Mouse (Mus musculus): ENCODE measurements around the gene Pycr1. TPM values are rescaled to one million over a fixed set of nuclear protein-coding genes. Genes with fewer than 3 reads are reported as not detected.

Pycr1 gene
- polyA plus RNA-seq, 2 experiments: 4.0 to 4.8 TPM

DNA sequence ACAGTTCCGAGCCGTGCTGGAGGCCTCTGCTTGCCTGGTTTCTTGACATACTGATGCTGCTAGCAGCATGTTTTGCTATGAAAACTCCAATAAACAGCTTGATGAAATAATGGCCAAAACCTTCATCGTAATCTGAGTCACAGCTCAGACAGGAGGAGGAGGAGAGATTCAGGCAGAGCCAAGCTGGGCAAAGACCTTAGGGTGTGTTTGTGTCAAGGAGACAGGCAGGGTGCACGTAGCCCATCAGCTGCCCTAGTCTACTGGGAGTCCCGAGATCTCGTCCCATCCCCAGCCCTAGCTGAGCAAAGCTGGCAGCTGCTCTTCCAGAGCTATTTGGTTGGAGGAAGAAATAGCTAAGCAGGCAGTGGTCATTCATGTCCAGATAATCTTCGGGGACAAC is 37.9 kb downstream of the Pycr1 start:
- Histone ChIP-seq H3K9me3 (ENCODE audit: control insufficient read depth, low read length) (no peaks in the 10 kb centered on the region), H3K9ac (replicated peaks) (no peak overlapping the region), H3K4me1 (replicated peaks; ENCODE audit: control insufficient read depth in 2 of 2, insufficient read depth in 2 of 2, low read length in 1 of 2) (peaks cover 8 to 24% of the 10 kb centered on the region in 2 experiments), H3K4me3 (ENCODE audit: insufficient read depth in 1 of 2, low read depth in 2 of 2, low read length in 2 of 2) (no peak overlapping the region), H3K27me3 (ENCODE audit: control insufficient read depth, insufficient read depth, low read length) (peaks cover 4% of the 10 kb centered on the region; the same call in 1 of the 2 replicates), H3K36me3 (replicated peaks; ENCODE audit: control insufficient read depth, insufficient read depth, low read depth) (peaks cover 31% of the 10 kb centered on the region), H3K4me2 (ENCODE audit: low read depth) (no peak overlapping the region), H3K27ac (no peak overlapping the region)
- DNase-seq (ENCODE audit: low read depth in 3 of 3, low spot score in 3 of 3) (no peak), ATAC-seq (ENCODE audit: insufficient read depth) (no peak)
- WGBS (ENCODE audit: insufficient replicate concordance): 81% methylated on average over 7 of the region's 7 CpGs
- TF ChIP-seq CTCF (IDR thresholded peaks at IDR 0.05; ENCODE audit: low read depth) (no peak), EP300 (IDR thresholded peaks at IDR 0.05; ENCODE audit: low read depth) (no peak)

DNA sequence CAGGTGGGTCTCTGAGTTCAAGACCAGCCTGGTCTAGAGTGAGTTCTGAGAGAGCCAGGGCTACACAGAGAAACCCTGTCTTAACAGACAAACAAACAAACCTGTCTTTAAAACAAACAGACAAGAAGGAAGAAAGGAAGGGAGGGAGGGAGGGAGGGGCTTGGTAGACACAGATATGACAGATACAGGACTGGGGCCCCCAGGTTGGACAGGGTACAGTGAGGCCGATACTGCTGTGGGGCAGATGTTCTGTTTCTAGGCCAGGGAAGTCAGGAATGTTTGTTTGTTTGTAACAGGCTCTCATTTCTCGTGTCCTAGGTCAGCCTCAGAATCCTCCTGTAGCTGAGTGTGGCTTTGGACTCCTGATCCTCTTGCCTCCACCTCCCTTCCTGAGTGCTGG is 40.0 kb downstream of the Pycr1 start:
- TF ChIP-seq CTCF (IDR thresholded peaks at IDR 0.05; ENCODE audit: low read depth) (no peak), EP300 (IDR thresholded peaks at IDR 0.05; ENCODE audit: low read depth) (no peak)
- DNase-seq (ENCODE audit: low read depth in 3 of 3, low spot score in 3 of 3) (no peak), ATAC-seq (ENCODE audit: insufficient read depth) (peak; percentile 64)
- Histone ChIP-seq H3K4me3 (ENCODE audit: insufficient read depth in 1 of 2, low read depth in 2 of 2, low read length in 2 of 2) (no peak overlapping the region), H3K4me2 (ENCODE audit: low read depth) (peak overlapping the region; percentile 58), H3K9ac (replicated peaks) (peak overlapping the region; percentile 48; the same call in 1 of the 2 replicates), H3K36me3 (replicated peaks; ENCODE audit: control insufficient read depth, insufficient read depth, low read depth) (peaks cover 30% of the 10 kb centered on the region), H3K4me1 (replicated peaks; ENCODE audit: control insufficient read depth in 2 of 2, insufficient read depth in 2 of 2, low read length in 1 of 2) (peaks cover 16 to 33% of the 10 kb centered on the region in 2 experiments), H3K9me3 (ENCODE audit: control insufficient read depth, low read length) (no peaks in the 10 kb centered on the region), H3K27ac (no peak overlapping the region), H3K27me3 (ENCODE audit: control insufficient read depth, insufficient read depth, low read length) (peaks cover 3% of the 10 kb centered on the region; the same call in 1 of the 2 replicates)
- 28% methylated on average over 2 of the region's 2 CpGs for WGBS (ENCODE audit: insufficient replicate concordance)

DNA sequence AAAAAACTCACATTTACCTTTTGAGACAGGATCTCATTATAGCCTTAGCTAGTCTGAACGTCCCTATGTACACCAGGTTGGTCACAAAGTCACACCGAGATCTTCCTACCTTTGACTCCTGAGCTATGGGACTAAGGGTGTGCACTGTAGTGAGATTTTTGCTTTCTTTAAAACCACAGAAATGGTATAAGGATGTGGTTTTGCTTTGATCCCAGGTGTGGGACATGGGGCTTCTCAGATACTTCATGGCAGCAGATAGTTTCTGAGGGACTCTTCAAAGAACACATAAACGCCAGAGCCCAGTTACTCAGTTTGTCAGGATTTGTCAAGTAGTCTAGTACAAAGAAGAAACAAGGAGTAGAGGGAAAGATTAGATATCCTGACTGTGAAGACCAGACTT is 42.9 kb downstream of the Pycr1 start:
- ATAC-seq (ENCODE audit: insufficient read depth) (no peak), DNase-seq (ENCODE audit: low read depth in 3 of 3, low spot score in 3 of 3) (no peak)
- WGBS (ENCODE audit: insufficient replicate concordance): 75% methylated on average over 3 of the region's 3 CpGs
- no peak overlapping the region for H3K4me3 ChIP-seq (ENCODE audit: insufficient read depth in 1 of 2, low read depth in 2 of 2, low read length in 2 of 2)
- H3K9ac ChIP-seq (replicated peaks): no peak overlapping the region
- no peak overlapping the region for H3K27ac ChIP-seq
- TF ChIP-seq CTCF (IDR thresholded peaks at IDR 0.05; ENCODE audit: low read depth): no peak
- no peak for TF ChIP-seq EP300 (IDR thresholded peaks at IDR 0.05; ENCODE audit: low read depth)
- 0 out of 2 replicates have a peak overlapping the region, but pooled peaks have one; percentile 5 for H3K4me2 ChIP-seq (ENCODE audit: low read depth)
- peaks cover 46% of the 10 kb centered on the region for H3K36me3 ChIP-seq (replicated peaks; ENCODE audit: control insufficient read depth, insufficient read depth, low read depth)
- H3K27me3 ChIP-seq (ENCODE audit: control insufficient read depth, insufficient read depth, low read length): no peaks in the 10 kb centered on the region
- H3K4me1 ChIP-seq (replicated peaks; ENCODE audit: control insufficient read depth in 2 of 2, insufficient read depth in 2 of 2, low read length in 1 of 2): peaks cover 24 to 41% of the 10 kb centered on the region in 2 experiments
- H3K9me3 ChIP-seq (ENCODE audit: control insufficient read depth, low read length): no peaks in the 10 kb centered on the region

DNA sequence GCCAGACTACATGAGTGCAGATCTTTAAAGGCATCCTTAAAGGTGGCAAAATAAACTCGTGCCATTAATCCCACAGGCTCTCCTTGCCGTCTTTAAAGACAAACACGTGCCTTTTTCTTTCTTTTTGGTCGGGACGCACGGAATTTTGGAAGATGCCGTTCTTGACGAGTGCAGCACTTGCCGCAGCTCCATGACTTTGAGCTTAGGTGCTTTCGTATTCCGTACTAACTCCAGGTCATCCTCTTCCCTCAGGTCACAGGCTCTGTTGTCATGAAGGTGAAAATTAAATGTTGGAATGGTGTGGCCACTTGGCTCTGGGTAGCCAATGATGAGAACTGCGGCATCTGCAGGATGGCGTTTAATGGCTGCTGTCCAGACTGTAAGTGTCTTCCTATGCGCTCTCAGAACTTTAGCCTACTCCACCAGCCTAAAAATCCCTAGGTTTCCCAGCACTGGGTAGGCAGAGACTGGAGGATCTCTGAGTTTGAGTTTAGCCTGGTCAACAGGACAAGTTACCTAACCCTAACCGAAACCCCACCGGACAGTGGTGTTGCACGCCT is 44.5 kb downstream of the Pycr1 start:
- Histone ChIP-seq H3K9ac (replicated peaks) (peak overlapping the region; percentile 69), H3K4me2 (ENCODE audit: low read depth) (peak overlapping the region; percentile 100), H3K36me3 (replicated peaks; ENCODE audit: control insufficient read depth, insufficient read depth, low read depth) (peaks cover 48% of the 10 kb centered on the region), H3K27me3 (ENCODE audit: control insufficient read depth, insufficient read depth, low read length) (no peaks in the 10 kb centered on the region), H3K4me3 (ENCODE audit: insufficient read depth in 1 of 2, low read depth in 2 of 2, low read length in 2 of 2) (peak overlapping the region; percentile 89 to 100), H3K27ac (peak overlapping the region; percentile 96), H3K4me1 (replicated peaks; ENCODE audit: control insufficient read depth in 2 of 2, insufficient read depth in 2 of 2, low read length in 1 of 2) (peaks cover 24 to 38% of the 10 kb centered on the region in 2 experiments), H3K9me3 (ENCODE audit: control insufficient read depth, low read length) (no peaks in the 10 kb centered on the region)
- ATAC-seq (ENCODE audit: insufficient read depth): no peak
- TF ChIP-seq EP300 (IDR thresholded peaks at IDR 0.05; ENCODE audit: low read depth): no peak
- TF ChIP-seq CTCF (IDR thresholded peaks at IDR 0.05; ENCODE audit: low read depth): no peak
- no peak for DNase-seq (ENCODE audit: low read depth in 3 of 3, low spot score in 3 of 3)
- WGBS (ENCODE audit: insufficient replicate concordance): 44% methylated on average over 17 of the region's 17 CpGs

DNA sequence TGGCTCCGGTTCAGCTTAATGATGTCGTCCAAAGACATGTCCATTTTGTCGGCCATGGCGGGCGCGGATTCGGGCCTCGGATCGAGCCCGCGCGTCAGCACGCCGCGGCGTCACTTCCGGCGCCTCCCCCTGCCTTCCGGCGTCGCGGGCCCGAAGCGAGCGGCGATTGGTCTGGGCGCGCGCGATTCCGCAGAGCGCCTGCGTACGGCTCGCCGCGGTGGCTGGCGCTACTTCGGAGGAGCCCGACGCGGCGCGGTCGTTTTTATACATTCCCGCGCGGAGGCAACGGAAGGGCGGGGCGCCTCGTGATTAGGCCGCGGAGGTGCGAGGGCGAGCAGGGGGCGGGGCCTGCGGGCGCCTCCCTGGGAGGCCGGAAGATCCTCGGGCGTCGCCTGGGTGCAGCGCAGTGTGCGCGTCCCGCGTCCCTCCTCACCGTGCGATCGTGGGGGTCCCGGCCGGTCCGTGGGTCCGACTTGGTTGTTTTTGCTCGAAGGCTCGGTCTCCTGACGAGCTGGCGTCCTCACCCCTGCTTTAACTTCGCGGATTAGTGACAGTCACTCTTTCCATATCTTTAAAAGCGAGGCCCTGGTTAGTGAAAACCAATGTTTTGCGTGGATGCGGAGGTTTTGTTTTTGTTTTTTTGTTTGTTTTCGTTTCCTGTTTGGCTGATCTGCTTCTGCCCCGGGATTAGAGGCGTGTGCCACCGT is 45.1 kb downstream of the Pycr1 start, which contains the start of the genes Alyref and Anapc11:
TSS of gene Alyref (minus strand) at position 83 of the 707 bp plus-strand sequence.
TSS of gene Anapc11 (plus strand) at position 139 of the 707 bp plus-strand sequence.
- H3K36me3 ChIP-seq (replicated peaks; ENCODE audit: control insufficient read depth, insufficient read depth, low read depth): peaks cover 49% of the 10 kb centered on the region
- WGBS (ENCODE audit: insufficient replicate concordance): under 1% methylated on average over 88 of the region's 88 CpGs
- H3K9me3 ChIP-seq (ENCODE audit: control insufficient read depth, low read length): no peaks in the 10 kb centered on the region
- peak within 1 kb of the TSS; percentile 99 for H3K9ac ChIP-seq (replicated peaks)
- ATAC-seq (ENCODE audit: insufficient read depth) (peak; percentile 97), DNase-seq (ENCODE audit: low read depth in 3 of 3, low spot score in 3 of 3) (peak; percentile 94 to 95 (median 94))
- peak within 1 kb of the TSS; percentile 89 to 100 for H3K4me3 ChIP-seq (ENCODE audit: insufficient read depth in 1 of 2, low read depth in 2 of 2, low read length in 2 of 2)
- peak within 1 kb of the TSS; percentile 96 for H3K27ac ChIP-seq
- H3K27me3 ChIP-seq (ENCODE audit: control insufficient read depth, insufficient read depth, low read length): no peaks in the 10 kb centered on the region
- peaks cover 21 to 33% of the 10 kb centered on the region in 2 experiments for H3K4me1 ChIP-seq (replicated peaks; ENCODE audit: control insufficient read depth in 2 of 2, insufficient read depth in 2 of 2, low read length in 1 of 2)
- TF ChIP-seq EP300 (IDR thresholded peaks at IDR 0.05; ENCODE audit: low read depth) (peak; percentile 47; the same call in 1 of the 2 replicates), CTCF (IDR thresholded peaks at IDR 0.05; ENCODE audit: low read depth) (peak; percentile 11; the same call in 1 of the 2 replicates)
- peak within 1 kb of the TSS; percentile 100 for H3K4me2 ChIP-seq (ENCODE audit: low read depth)
